Mouse (Mus musculus) heart, embryonic 16.5 days (tissue): ENCODE measurements around the gene Cux2. TPM values are rescaled to one million over a fixed set of nuclear protein-coding genes. Genes with fewer than 3 reads are reported as not detected.

Source experiments
- ATAC-seq: fragments of 200-750 bp; cut with Nextera tagmentation; replicated peaks from 2 replicates; pipeline ENCODE4 v1.8.0; 2017; ENCODE audit warnings: moderate number of reproducible peaks; ENCODE audit not compliant: insufficient read depth, low FRiP score; ENCODE audit errors: extremely low read depth
- H3K27ac ChIP-seq: fragments of 300-500 bp; sonication (generic); 2 replicates; pipeline ENCODE4 v1.5.1; 2014; ENCODE audit warnings: mild to moderate bottlenecking, low read length, control low read depth, moderate library complexity
- H3K27me3 ChIP-seq: fragments of 300-500 bp; sonication (generic); 2 replicates; pipeline ENCODE4 v1.6.1; 2014; ENCODE audit warnings: low read length, mixed read lengths; ENCODE audit not compliant: control insufficient read depth, insufficient read depth
- H3K36me3 ChIP-seq: fragments of 300-500 bp; sonication (generic); 2 replicates; pipeline ENCODE4 v1.6.1; 2014; ENCODE audit not compliant: control insufficient read depth, insufficient read depth
- H3K4me1 ChIP-seq: fragments of 300-500 bp; sonication (generic); 2 replicates; pipeline ENCODE4 v1.6.1; 2014; ENCODE audit warnings: low read length, mixed read lengths; ENCODE audit not compliant: control insufficient read depth, insufficient read depth
- H3K4me2 ChIP-seq: fragments of 300-500 bp; sonication (generic); 2 replicates; pipeline ENCODE4 v1.6.1; 2014; ENCODE audit warnings: low read depth, mild to moderate bottlenecking, control low read depth, low read length
- H3K4me3 ChIP-seq: fragments of 300-500 bp; sonication (generic); 2 replicates; pipeline ENCODE4 v1.5.1; 2014; ENCODE audit warnings: mild to moderate bottlenecking, control low read depth, low read length
- H3K9ac ChIP-seq: fragments of 300-500 bp; sonication (generic); 2 replicates; pipeline ENCODE4 v1.6.1; 2014; ENCODE audit warnings: low read length, control low read depth
- H3K9me3 ChIP-seq: fragments of 300-500 bp; sonication (generic); replicated peaks from 2 replicates; pipeline ENCODE4 v1.6.1; 2016; ENCODE audit warnings: low read length; ENCODE audit not compliant: control insufficient read depth
- WGBS: fragments of 180-500 bp; shearing (Covaris S2); extraction: QIAGEN DNeasy Blood & Tissue Kit; methylation state at CpG from one replicate; pipeline ENCODE4 v1.1.7; 2014; 5-methylcytosine and 5-hydroxymethylcytosine counted together
- polyA plus RNA-seq: library from polyadenylated mRNA; unstranded; fragments of >200 nt; fragmentation: Nextera tagmentation; extraction: Ambion mirVana; gene quantifications from 2 replicates; pipeline ENCODE4 v1.2.1, GENCODE M21; 2015

Gene Cux2
- polyA plus RNA-seq, 1 experiment from 2014 or later = 3.0 TPM

DNA sequence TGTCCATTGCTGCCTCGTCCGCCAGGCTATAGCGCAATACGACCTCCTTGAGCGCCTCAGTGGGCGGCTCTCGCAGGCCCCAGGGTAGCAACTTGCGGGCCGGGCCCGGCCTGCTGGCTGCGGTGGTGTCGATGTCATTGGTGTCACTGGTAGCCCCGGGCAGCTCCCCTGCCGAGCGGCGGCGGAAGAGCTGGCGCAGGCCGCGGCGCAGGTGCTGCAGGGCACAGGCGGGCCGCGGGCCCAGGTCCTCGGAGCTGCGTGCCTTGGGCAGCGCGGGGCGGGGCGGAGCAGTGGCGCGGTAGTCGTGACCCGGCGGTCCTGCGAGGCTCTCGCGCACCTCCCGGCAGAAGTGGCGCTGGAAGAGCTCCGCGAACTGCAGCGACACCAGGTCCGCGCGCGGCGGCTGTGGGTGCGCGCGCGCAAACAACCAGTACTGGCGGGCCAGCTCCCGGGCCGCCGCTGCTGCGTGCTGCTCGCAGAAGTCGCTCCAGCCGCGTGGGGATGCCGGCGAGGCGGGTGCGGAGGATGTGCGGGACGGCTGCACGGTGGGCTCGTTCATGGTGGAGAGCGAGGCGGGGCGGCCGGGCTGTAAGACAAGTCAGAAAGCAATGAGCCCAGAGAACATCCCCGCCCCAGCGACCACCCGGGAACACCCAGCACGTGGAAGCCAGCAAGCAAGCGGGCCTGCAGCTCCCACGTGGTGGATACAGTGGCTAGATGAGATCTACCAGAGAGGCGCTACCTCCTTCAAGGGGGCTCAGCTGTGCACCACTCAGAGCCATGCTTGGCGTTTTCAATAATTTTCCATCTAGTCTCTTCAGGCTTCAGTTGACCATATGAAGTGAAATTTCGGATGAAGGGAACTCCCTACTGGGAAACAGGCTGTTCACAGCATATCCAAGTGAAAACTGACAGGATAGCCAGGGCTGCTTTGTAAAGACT lies 221.1 kb downstream of the Cux2 start:
- Histone ChIP-seq H3K9me3 (no peaks in the 10 kb centered on the region), H3K4me3 (peak overlapping the region; percentile 54), H3K4me2 (peak overlapping the region; percentile 80), H3K27me3 (no peaks in the 10 kb centered on the region), H3K9ac (peak overlapping the region; percentile 67), H3K36me3 (peaks cover 22% of the 10 kb centered on the region), H3K27ac (no peak overlapping the region), H3K4me1 (peaks cover 32% of the 10 kb centered on the region)
- 37% methylated on average over 82 of the region's 82 CpGs for WGBS
- no peak; the same call in 1 of the 2 replicates for ATAC-seq

DNA sequence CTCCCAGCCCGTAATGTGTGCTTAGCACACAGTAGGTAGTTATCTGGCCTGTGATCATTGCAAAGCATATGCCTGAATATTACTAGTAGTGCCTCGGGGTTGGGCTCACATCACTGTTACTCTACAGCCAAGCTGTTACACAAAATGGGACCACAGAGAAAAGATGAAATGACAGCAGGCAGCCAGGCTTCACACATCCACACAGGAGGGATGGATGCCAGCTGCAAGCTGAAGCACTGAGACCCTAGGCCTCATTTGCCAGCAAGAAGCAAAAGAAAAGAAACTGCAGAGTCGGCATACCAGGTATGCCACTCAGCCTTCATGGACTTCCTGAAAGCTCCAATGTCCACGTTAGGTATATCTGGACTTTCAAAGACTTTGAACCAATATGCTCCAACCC lies 222.0 kb downstream of the Cux2 start:
- no peak overlapping the region for H3K27ac ChIP-seq
- H3K9me3 ChIP-seq = no peaks in the 10 kb centered on the region
- H3K4me3 ChIP-seq = no peak overlapping the region
- ATAC-seq = no peak
- H3K4me1 ChIP-seq = peaks cover 29% of the 10 kb centered on the region
- H3K36me3 ChIP-seq = peaks cover 22% of the 10 kb centered on the region
- no peaks in the 10 kb centered on the region for H3K27me3 ChIP-seq
- H3K9ac ChIP-seq = no peak overlapping the region
- H3K4me2 ChIP-seq = no peak overlapping the region
- 76% methylated on average over 4 of the region's 4 CpGs for WGBS

DNA sequence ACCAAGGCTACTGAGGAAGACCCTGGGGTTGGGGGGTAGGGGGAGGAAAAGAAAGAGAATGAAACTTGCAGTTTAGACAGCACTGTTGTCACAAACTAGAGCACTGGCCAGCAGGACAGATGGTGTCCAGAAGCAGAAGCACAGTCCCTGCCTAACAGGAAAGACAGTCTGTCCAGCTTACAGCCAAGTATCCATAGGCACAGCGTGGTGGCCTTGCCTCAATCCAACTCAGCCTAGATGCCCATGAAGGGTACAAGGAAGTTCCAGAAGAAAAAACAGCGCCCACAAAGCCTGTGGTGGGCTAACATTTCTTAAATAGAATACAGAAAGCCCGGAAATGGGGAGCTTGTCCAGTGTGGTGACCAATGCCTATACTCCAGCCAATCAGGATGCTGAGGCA lies 224.3 kb downstream of the Cux2 start:
- Histone ChIP-seq H3K4me1 (peaks cover 35% of the 10 kb centered on the region), H3K9me3 (no peaks in the 10 kb centered on the region), H3K4me3 (no peak overlapping the region), H3K36me3 (peaks cover 22% of the 10 kb centered on the region), H3K9ac (no peak overlapping the region), H3K27ac (no peak overlapping the region), H3K27me3 (no peaks in the 10 kb centered on the region), H3K4me2 (no peak overlapping the region)
- 87% methylated on average over 3 of the region's 3 CpGs for WGBS
- ATAC-seq = no peak

DNA sequence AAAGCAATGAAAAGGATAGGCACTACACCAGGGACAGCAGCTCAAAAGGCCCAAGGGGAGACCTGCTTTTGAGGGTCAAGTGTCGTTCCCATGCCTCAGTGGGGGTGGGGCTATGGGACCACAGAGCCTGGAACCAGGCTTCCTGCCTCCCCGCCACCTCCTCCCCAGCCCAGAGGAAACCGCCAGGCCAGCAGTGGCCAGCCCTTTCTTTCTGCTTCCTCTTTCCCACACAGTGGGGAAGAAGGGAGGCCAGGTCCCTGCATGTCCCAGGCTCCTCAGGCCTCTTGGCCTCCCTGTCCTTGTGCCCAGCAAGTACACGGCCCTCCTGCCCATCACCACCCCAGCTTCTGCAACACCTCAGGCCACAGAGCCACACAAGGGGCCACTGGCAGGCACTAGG lies 225.8 kb downstream of the Cux2 start:
- ATAC-seq = no peak; the same call in 1 of the 2 replicates
- H3K4me3 ChIP-seq = no peak overlapping the region
- peak overlapping the region; percentile 79 for H3K27ac ChIP-seq
- H3K9me3 ChIP-seq = no peaks in the 10 kb centered on the region
- WGBS = 58% methylated on average over 4 of the region's 4 CpGs
- H3K36me3 ChIP-seq = peaks cover 28% of the 10 kb centered on the region
- peak overlapping the region; percentile 45; the same call in 1 of the 2 replicates for H3K9ac ChIP-seq
- no peak overlapping the region for H3K4me2 ChIP-seq
- no peaks in the 10 kb centered on the region for H3K27me3 ChIP-seq
- H3K4me1 ChIP-seq = peaks cover 42% of the 10 kb centered on the region

DNA sequence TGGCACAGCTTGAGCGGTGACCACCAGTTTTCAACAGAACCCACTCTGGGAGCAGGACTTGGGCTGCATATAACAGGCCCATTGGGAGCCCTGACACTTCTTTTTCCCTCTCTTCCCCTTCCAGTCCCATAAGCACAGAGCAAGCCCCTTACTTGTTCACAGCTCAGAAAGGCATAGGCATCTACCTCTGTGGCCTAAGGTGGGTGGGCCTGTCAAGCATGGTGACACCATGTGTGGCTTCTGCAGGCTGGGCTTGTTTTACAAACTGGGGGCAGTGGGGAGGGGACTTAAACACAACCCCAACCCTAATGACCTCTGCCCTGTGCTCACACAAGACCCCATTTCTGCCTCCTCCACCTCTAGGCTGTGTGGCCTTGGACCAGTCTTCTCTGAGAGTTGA lies 226.2 kb downstream of the Cux2 start:
- peak overlapping the region; percentile 79 for H3K27ac ChIP-seq
- no peak overlapping the region for H3K4me2 ChIP-seq
- no peaks in the 10 kb centered on the region for H3K27me3 ChIP-seq
- no peak overlapping the region for H3K4me3 ChIP-seq
- no peak overlapping the region for H3K9ac ChIP-seq
- WGBS = 100% methylated on average over 1 of the region's 1 CpGs
- no peak for ATAC-seq
- peaks cover 32% of the 10 kb centered on the region for H3K36me3 ChIP-seq
- H3K4me1 ChIP-seq = peaks cover 38% of the 10 kb centered on the region
- H3K9me3 ChIP-seq = no peaks in the 10 kb centered on the region

DNA sequence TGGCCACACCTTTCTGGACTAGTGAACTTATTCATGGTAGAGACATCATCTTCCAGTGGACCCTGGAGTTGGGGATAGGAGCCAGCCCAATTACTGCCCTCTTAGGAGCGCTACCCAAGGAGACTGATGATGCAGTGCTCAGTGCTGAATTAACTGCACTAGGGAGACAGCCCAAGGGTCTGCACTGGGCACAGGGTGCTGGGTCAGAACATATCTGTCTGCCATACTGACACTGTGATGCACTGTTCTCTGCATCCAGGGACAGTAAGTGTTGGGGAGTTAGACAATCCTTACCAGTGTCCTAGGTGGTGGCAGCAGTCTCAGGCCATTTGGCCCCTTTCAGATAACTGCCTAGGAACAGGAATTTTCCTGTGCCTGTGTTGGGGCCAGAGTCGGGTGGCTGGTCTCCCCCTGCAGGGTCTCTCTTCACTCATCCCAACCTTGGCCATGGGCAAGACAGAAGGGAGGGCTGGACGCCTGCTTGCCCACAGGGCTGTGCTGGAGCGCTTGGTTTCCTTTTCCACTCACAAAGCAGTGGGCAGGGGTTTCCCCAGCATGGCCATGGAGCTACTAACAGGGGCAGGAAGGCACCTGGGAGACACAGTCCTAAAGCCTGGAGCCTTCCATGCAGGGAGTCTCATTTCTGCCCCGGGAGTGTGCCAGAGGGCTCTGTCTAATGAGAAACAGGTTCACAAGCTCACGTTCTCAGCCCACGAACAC lies 227.0 kb downstream of the Cux2 start:
- H3K9ac ChIP-seq = no peak overlapping the region
- H3K4me1 ChIP-seq = peaks cover 38% of the 10 kb centered on the region
- no peak overlapping the region for H3K27ac ChIP-seq

DNA sequence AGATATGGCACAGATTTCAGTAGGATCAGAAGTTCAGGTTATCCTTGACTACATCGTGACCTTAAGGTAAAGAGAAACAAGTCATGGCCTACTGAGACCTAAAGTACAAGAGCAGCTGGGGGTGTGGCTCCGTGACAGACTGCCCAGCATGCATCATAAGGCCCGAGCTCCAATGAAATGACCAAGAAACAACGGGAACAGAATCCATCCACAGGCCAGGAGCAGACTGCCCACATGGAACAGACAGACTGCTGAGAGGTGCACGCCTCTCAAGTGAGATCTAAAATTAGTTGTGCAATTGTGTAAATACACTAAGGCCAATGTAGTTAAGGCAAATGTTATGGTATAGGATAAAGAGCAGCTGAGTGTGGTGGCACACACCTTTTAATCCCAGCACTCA lies 228.3 kb downstream of the Cux2 start:
- no peak overlapping the region; the same call in 1 of the 2 replicates for H3K27ac ChIP-seq
- 63% methylated on average over 5 of the region's 5 CpGs for WGBS
- H3K9ac ChIP-seq = no peak overlapping the region
- no peaks in the 10 kb centered on the region for H3K9me3 ChIP-seq
- H3K4me1 ChIP-seq = peaks cover 38% of the 10 kb centered on the region
- no peak for ATAC-seq
- H3K36me3 ChIP-seq = peaks cover 39% of the 10 kb centered on the region
- no peaks in the 10 kb centered on the region for H3K27me3 ChIP-seq
- H3K4me2 ChIP-seq = no peak overlapping the region
- H3K4me3 ChIP-seq = no peak overlapping the region

More for the DNA sequence above, 227.0 kb downstream of the Cux2 start:
- ATAC-seq = no peak
- Histone ChIP-seq H3K9me3 (no peaks in the 10 kb centered on the region), H3K27me3 (no peaks in the 10 kb centered on the region), H3K36me3 (peaks cover 34% of the 10 kb centered on the region), H3K4me2 (no peak overlapping the region), H3K4me3 (no peak overlapping the region)
- WGBS = 66% methylated on average over 7 of the region's 7 CpGs

DNA sequence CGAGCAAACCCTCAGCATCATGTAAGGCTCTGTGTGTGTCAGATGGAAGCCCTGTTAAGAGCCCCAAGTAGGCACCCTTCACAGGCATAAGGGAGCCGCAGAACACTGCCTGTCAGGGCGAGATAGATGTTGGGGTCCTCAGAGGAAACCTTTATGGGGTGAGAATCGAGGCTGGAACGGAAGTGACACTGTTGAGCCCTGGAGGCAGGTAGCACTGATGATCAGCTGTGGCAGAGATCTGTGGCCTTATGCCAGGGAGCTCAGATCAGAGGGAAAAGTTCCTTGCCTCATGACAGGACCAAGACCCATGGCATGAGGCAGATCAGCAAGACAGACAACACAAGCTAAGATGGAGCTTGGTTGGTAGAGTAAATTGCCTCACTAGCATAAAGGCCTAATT lies 228.8 kb downstream of the Cux2 start:
- Histone ChIP-seq H3K4me1 (peaks cover 38% of the 10 kb centered on the region), H3K27me3 (no peaks in the 10 kb centered on the region), H3K9ac (no peak overlapping the region), H3K9me3 (no peaks in the 10 kb centered on the region), H3K4me2 (no peak overlapping the region), H3K4me3 (no peak overlapping the region), H3K27ac (no peak overlapping the region; the same call in 1 of the 2 replicates), H3K36me3 (peaks cover 40% of the 10 kb centered on the region)
- ATAC-seq = no peak
- 78% methylated on average over 5 of the region's 5 CpGs for WGBS

DNA sequence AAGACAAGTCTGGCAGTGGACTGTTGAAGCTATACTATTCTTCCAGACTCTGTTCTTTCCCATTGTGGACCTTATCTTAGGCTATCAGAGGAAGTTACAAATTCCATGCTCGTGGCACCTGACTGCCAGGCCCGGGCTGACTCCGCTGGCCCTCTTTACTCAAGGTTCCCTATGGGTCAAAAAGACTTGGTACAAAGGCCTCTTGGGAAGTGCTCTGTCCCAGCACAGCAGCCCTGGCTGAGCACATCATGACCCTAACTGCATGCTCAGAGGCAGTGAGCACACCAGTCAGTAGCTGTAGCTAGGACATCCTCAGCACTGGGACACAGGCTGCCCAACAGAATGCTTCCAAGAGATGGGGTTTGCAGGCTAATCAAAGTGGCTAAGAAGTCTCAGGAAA lies 229.2 kb downstream of the Cux2 start:
- Histone ChIP-seq H3K4me1 (peaks cover 38% of the 10 kb centered on the region), H3K4me2 (no peak overlapping the region), H3K36me3 (peaks cover 44% of the 10 kb centered on the region), H3K4me3 (no peak overlapping the region), H3K9ac (no peak overlapping the region), H3K9me3 (no peaks in the 10 kb centered on the region), H3K27me3 (no peaks in the 10 kb centered on the region), H3K27ac (no peak overlapping the region; the same call in 1 of the 2 replicates)
- ATAC-seq = no peak
- WGBS = 41% methylated on average over 3 of the region's 3 CpGs
